Mouse (Mus musculus) hindbrain, embryonic 13.5 days (tissue): Measurements from ENCODE around the gene Dab2ip. TPM values are rescaled to one million over a fixed set of nuclear protein-coding genes. Genes with fewer than 3 reads are reported as not detected.

Source experiments
- ATAC-seq: fragments of 200-750 bp; cut with Nextera tagmentation; 2 replicates; pipeline ENCODE4 v1.8.0; 2017; ENCODE audit warnings: moderate TSS enrichment; ENCODE audit not compliant: low FRiP score
- H3K27ac ChIP-seq: fragments of 300-500 bp; sonication (generic); 2 replicates; pipeline ENCODE4 v1.5.1; 2015; ENCODE audit warnings: inconsistent platforms, mild to moderate bottlenecking, moderate library complexity
- H3K27me3 ChIP-seq: fragments of 300-500 bp; sonication (generic); 2 replicates; pipeline ENCODE4 v1.6.1; 2015; ENCODE audit warnings: mild to moderate bottlenecking, inconsistent platforms
- H3K36me3 ChIP-seq: fragments of 300-500 bp; sonication (generic); 2 replicates; pipeline ENCODE4 v1.6.1; 2015; ENCODE audit warnings: mild to moderate bottlenecking, inconsistent platforms
- H3K4me1 ChIP-seq: fragments of 300-500 bp; sonication (generic); replicated peaks from 2 replicates; pipeline ENCODE4 v1.6.1; 2015; ENCODE audit warnings: inconsistent platforms
- H3K4me2 ChIP-seq: fragments of 300-500 bp; sonication (generic); 2 replicates; pipeline ENCODE4 v1.6.1; 2015; ENCODE audit warnings: inconsistent platforms, mild to moderate bottlenecking, moderate library complexity
- H3K4me3 ChIP-seq: fragments of 300-500 bp; sonication (generic); 2 replicates; pipeline ENCODE4 v1.5.1; 2015; ENCODE audit warnings: mild to moderate bottlenecking, inconsistent platforms
- H3K9ac ChIP-seq: fragments of 300-500 bp; sonication (generic); 2 replicates; pipeline ENCODE4 v1.6.1; 2015; ENCODE audit warnings: mild to moderate bottlenecking, inconsistent platforms
- H3K9me3 ChIP-seq: fragments of 300-500 bp; sonication (generic); 2 replicates; pipeline ENCODE4 v1.6.1; 2016; ENCODE audit warnings: inconsistent platforms
- WGBS: fragments of 180-500 bp; shearing (Covaris S2); methylation state at CpG from one replicate; pipeline ENCODE4 v1.1.7; 2015; 5-methylcytosine and 5-hydroxymethylcytosine counted together
- polyA plus RNA-seq: library from polyadenylated mRNA; unstranded; fragments of >200 nt; fragmentation: Nextera tagmentation; extraction: Ambion mirVana; gene quantifications from 2 replicates; pipeline ENCODE4 v1.2.1, GENCODE M21; 2015

The Dab2ip gene
- polyA plus RNA-seq, 1 experiment from 2014 or later, result 38.8 TPM

DNA sequence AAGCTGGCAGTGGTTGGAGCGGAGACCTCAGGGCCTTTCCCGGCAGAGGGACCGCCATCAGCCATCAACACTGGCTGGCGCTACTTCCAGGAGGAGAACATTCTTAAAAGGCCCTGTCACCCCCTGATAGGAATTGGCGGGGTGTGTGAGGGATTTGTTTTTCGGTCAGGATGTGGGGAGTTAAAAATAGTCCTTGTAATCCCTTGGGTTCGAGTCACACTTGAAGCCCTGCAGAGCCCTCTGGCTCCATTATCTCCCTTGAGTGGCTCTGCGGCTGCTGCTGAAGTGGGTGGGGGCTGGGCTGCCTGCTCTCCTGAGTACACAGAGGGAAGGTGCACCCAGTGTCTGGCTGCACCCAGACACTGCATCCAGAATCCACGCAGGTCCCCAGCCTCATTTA lies 30.3 kb downstream of the Dab2ip start:
- peaks cover 57% of the 10 kb centered on the region for H3K27me3 ChIP-seq
- no peaks in the 10 kb centered on the region for H3K9me3 ChIP-seq
- 38% methylated on average over 9 of the region's 9 CpGs for WGBS
- ATAC-seq, result no peak
- H3K27ac ChIP-seq, result no peak overlapping the region
- H3K36me3 ChIP-seq, result no peaks in the 10 kb centered on the region
- H3K9ac ChIP-seq, result peak overlapping the region; percentile 19; the same call in 1 of the 2 replicates
- H3K4me2 ChIP-seq, result no peak overlapping the region
- peaks cover 30% of the 10 kb centered on the region for H3K4me1 ChIP-seq
- H3K4me3 ChIP-seq, result no peak overlapping the region

DNA sequence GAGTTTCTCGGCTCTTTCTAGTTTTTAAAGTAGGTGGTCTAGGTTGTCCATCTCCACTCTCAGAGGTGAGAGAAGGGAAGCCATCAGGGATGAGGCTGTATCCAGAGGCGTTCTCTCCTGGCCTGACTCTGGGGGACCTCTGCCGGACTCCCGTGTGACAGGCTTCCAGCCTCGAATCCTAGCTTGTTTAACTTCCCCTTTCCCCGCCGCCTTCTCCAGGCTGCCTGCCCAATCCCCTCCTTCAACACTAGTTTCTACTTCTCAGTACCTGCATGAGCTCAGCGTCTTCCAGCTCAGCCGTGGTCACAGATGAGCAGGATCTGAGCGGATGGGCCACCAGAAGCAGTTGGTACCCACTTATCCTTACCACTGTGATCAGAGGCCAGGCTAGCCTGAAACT lies 31.3 kb downstream of the Dab2ip start:
- Histone ChIP-seq H3K4me3 (no peak overlapping the region), H3K27me3 (peaks cover 47% of the 10 kb centered on the region), H3K4me2 (no peak overlapping the region), H3K9me3 (no peaks in the 10 kb centered on the region), H3K4me1 (peaks cover 30% of the 10 kb centered on the region), H3K36me3 (no peaks in the 10 kb centered on the region), H3K27ac (no peak overlapping the region), H3K9ac (no peak overlapping the region)
- no peak for ATAC-seq
- WGBS, result 71% methylated on average over 10 of the region's 10 CpGs

DNA sequence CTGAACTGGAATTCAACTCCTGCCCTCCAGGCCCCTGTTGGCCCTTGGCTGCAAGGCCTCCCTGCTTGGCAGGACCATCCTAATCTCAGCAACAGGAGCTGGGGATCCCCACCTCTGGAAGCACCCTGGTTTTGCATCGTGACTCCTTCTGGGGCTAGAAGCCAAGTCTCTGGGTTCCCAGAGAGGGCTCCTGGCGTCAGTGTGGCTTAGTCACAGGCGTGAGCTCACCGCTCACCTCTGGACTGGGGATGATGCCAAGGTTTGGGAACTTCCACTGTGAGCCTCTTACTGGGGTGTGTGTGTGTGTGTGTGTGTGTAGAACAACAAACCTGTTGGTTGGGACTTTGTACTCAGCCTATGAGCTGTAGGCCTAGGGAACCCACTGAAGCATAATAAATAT lies 31.7 kb downstream of the Dab2ip start:
- ATAC-seq, result no peak
- WGBS, result 88% methylated on average over 4 of the region's 4 CpGs

DNA sequence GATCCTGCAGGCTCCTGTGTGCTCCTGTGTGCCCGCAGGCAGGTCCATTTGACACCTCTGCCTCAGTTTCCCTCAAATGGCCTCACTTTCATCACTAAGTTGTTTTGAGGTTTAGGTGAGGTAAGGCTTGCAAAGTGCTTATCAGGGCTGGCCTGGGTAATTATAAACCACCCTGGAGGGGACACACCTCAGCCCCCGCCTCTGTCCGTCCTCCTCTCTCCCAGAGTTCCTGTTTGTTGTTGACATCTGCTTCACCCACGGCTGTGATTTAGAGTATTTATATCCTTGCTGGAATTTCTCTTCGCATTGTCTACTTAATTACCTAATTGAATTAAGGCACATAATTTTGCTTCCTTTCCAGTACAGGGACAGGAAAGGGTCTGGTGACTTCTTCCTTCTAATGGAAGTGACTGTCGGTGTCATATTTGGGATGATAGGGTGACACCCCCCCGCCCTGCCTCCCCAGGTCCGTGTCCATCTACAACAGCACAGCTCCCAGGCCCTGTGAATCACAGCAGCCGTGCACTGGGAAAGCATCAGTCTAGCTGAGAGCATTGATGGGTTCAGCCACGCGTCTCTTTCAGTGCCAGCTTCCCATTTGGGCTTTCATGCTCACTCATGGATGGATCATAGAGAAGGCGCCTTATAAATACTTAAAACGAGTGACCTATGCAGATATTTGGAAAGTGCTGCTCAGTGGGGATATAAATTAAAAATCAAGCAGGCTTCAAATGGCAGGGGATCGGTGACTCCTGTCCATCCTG lies 34.1 kb downstream of the Dab2ip start:
- H3K27ac ChIP-seq, result no peak overlapping the region
- no peaks in the 10 kb centered on the region for H3K36me3 ChIP-seq
- no peak overlapping the region for H3K9ac ChIP-seq
- peaks cover 33% of the 10 kb centered on the region for H3K27me3 ChIP-seq
- H3K4me2 ChIP-seq, result no peak overlapping the region
- H3K4me1 ChIP-seq, result peaks cover 32% of the 10 kb centered on the region
- no peaks in the 10 kb centered on the region for H3K9me3 ChIP-seq
- WGBS, result 71% methylated on average over 14 of the region's 14 CpGs
- H3K4me3 ChIP-seq, result no peak overlapping the region
- no peak for ATAC-seq

More for the DNA sequence above, 31.7 kb downstream of the Dab2ip start:
- Histone ChIP-seq H3K4me1 (peaks cover 30% of the 10 kb centered on the region), H3K27ac (no peak overlapping the region), H3K9ac (no peak overlapping the region), H3K36me3 (no peaks in the 10 kb centered on the region), H3K4me3 (no peak overlapping the region), H3K27me3 (peaks cover 43% of the 10 kb centered on the region), H3K4me2 (no peak overlapping the region), H3K9me3 (no peaks in the 10 kb centered on the region)

DNA sequence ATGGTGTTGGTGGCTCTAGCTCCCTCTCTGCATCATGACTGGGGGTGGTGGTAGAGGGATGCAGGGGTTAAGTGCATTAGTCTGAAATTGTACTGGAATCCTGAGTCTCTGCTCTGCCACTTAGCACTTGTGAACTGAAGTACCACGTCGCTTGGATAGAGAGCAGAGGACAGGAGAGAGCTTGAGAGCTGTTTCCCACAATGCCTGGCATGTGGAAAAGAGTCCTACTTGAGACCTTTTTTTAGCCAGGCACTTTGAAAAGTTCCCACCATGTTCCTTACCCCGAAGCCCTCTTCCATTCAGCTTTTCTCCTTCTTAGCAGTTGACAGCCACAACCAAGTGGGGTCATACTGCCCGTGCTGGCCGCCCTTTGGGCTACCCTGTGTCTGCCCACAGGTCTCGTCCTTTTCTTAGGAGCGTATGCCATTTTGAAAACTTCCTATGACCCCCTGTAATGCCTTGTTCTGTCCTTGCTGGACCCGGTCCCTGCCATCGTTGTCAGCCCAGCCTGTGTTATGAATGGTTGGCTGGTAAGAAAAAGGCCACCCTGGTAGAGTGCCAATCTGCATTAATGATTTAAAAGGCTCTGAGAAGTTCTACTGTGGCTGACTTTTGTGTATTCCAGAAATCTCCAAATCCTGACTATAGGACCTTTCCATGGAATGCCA lies 34.8 kb downstream of the Dab2ip start:
- Histone ChIP-seq H3K27ac (no peak overlapping the region), H3K4me2 (no peak overlapping the region), H3K36me3 (no peaks in the 10 kb centered on the region), H3K4me1 (peaks cover 25% of the 10 kb centered on the region), H3K27me3 (peaks cover 28% of the 10 kb centered on the region), H3K9me3 (no peaks in the 10 kb centered on the region), H3K9ac (no peak overlapping the region), H3K4me3 (no peak overlapping the region)
- WGBS, result 62% methylated on average over 9 of the region's 9 CpGs
- ATAC-seq, result no peak

DNA sequence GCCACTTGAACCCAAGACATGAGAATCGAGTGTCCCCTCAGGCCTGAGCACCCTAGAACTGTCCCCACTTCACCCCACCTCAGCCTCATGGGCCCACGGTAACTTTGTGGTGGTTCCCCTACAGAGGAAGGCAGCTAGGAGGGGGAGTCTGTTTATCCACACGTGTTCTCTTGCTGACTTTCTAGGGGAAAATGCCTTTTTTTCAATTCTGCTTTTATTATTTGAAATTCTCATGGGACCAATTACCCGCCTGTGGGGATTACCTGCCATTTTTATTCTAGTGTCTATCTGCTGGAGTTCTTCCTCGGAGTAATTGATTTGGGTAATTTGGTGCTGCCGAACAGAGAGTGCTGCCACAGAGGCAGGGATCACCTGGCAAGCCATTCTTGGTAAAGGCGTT lies 35.8 kb downstream of the Dab2ip start:
- peaks cover 25% of the 10 kb centered on the region for H3K27me3 ChIP-seq
- no peak overlapping the region for H3K27ac ChIP-seq
- no peak overlapping the region for H3K4me2 ChIP-seq
- no peak overlapping the region for H3K9ac ChIP-seq
- H3K4me1 ChIP-seq, result peaks cover 20% of the 10 kb centered on the region
- H3K4me3 ChIP-seq, result no peak overlapping the region
- WGBS, result 75% methylated on average over 7 of the region's 7 CpGs
- ATAC-seq, result no peak
- no peaks in the 10 kb centered on the region for H3K36me3 ChIP-seq
- no peaks in the 10 kb centered on the region for H3K9me3 ChIP-seq

DNA sequence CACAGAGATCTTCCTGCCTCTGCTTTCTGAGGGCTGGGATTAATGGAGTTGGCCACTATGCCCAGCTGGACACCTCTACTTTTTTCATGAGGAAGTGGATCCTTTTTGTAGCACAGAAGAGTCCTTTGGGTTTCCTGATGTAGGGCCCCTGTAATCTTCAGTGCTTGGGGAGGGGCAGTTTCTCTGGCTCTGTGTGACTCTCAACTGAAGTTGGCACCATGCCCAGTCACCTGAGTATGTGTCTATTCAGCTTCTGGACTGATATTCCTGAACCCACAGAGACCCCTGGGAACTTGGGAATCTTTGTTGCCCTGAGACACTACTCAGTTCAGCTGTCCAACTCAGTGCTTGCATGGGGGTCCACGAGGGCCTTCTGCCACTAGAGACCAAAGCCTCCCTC lies 37.0 kb downstream of the Dab2ip start:
- H3K27me3 ChIP-seq, result peaks cover 16% of the 10 kb centered on the region
- peaks cover 19% of the 10 kb centered on the region for H3K4me1 ChIP-seq
- H3K9me3 ChIP-seq, result no peaks in the 10 kb centered on the region
- 80% methylated on average over 1 of the region's 1 CpGs for WGBS
- ATAC-seq, result no peak
- H3K4me3 ChIP-seq, result no peak overlapping the region
- no peak overlapping the region for H3K9ac ChIP-seq
- H3K27ac ChIP-seq, result no peak overlapping the region
- H3K36me3 ChIP-seq, result no peaks in the 10 kb centered on the region
- no peak overlapping the region for H3K4me2 ChIP-seq

DNA sequence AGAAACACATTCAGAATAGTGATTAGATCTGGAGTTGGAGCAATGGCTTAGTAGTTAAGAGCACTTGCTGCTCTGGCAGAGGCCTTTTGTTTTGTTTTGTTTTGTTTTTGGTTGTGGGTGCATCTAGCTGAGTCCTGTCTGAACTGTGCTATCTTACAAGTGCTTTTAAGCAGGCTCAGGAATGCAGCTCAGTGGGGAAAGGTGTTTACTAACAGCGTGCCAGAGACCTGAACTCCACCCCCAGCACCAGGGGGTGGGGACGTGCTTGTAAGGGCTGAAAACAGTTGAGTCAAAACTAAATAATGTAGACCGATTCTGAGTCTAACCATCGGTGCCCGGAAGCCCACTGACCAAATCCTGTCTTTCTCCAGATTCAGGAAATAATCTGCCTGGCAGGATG lies 37.7 kb downstream of the Dab2ip start:
- no peak for ATAC-seq
- Histone ChIP-seq H3K4me2 (no peak overlapping the region), H3K9ac (no peak overlapping the region), H3K36me3 (no peaks in the 10 kb centered on the region), H3K27ac (no peak overlapping the region), H3K9me3 (no peaks in the 10 kb centered on the region), H3K4me3 (no peak overlapping the region), H3K4me1 (peaks cover 19% of the 10 kb centered on the region), H3K27me3 (peaks cover 9% of the 10 kb centered on the region; the same call in 1 of the 2 replicates)
- 53% methylated on average over 5 of the region's 5 CpGs for WGBS

DNA sequence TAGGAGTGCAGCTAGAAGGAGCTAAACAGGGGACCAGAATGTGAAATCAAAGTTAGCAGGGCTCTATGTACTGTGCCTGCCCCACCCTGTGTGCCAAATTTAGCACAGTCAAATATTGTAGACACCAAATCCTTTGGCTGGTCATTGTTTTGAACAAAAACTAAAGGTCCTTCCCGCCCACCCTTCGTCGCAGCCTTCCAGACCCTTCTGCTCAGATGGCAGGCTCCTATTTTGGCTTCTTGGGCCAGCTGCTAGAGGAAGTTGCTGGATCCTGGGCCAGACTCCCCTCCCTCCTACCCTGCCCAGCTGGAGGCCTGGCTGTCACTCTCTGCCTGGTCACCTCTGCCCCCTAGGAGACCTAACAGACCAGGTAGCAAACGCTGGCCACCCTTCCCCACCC lies 38.7 kb downstream of the Dab2ip start:
- H3K4me3 ChIP-seq, result no peak overlapping the region
- H3K4me2 ChIP-seq, result no peak overlapping the region
- ATAC-seq, result no peak
- H3K27ac ChIP-seq, result no peak overlapping the region
- 65% methylated on average over 4 of the region's 4 CpGs for WGBS
- no peaks in the 10 kb centered on the region for H3K36me3 ChIP-seq
- H3K9ac ChIP-seq, result no peak overlapping the region
- H3K9me3 ChIP-seq, result no peaks in the 10 kb centered on the region
- H3K27me3 ChIP-seq, result 0 out of 2 replicates have a peak, but pooled peaks cover 4% of the 10 kb centered on the region
- H3K4me1 ChIP-seq, result peaks cover 19% of the 10 kb centered on the region

DNA sequence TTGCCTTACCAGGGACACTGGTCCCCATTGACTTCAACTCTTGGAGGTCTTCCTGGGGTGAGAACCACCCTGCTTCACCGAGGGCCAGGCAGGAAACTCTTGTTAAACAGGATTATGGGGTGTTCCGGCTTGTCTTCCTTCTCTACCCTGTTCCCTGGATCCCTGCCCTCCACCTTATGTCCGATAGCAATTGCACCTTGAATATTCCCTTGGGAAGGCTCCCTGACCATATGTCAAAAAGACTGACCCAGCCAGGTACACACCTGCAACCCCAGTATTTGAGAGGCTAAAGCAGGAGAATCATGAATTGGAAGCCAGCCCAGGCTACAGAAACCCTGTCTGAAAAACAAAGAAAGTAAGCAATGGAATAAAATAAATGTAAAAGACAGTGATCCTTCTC lies 40.8 kb downstream of the Dab2ip start:
- H3K9me3 ChIP-seq, result no peaks in the 10 kb centered on the region
- 0 out of 2 replicates have a peak, but pooled peaks cover 10% of the 10 kb centered on the region for H3K27me3 ChIP-seq
- no peaks in the 10 kb centered on the region for H3K36me3 ChIP-seq
- ATAC-seq, result no peak
- H3K4me3 ChIP-seq, result no peak overlapping the region
- H3K4me2 ChIP-seq, result no peak overlapping the region
- H3K9ac ChIP-seq, result no peak overlapping the region
- H3K27ac ChIP-seq, result no peak overlapping the region
- H3K4me1 ChIP-seq, result peaks cover 11% of the 10 kb centered on the region
- 80% methylated on average over 3 of the region's 3 CpGs for WGBS

DNA sequence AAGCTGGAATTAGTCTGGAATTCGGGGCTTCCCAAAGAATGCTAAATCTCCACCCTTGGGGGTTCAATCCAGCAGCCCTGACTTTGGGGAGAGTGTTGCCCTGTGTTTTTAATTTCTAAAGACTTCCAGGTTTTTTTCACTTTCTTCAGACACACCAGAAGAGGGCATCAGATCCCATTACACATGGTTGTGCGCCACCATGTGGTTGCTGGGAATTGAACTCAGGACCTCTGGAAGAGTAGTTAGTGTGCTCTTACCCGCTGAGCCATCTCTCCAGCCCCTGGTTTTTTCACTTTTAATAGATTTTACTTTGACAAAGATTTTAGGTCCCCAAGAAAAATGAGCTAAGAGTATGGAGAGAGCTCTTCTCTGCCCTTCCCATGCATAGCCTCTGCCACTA lies 43.6 kb downstream of the Dab2ip start:
- H3K27ac ChIP-seq, result no peak overlapping the region
- H3K9me3 ChIP-seq, result no peaks in the 10 kb centered on the region
- peaks cover 20% of the 10 kb centered on the region for H3K4me1 ChIP-seq
- no peak overlapping the region for H3K4me3 ChIP-seq
- H3K4me2 ChIP-seq, result no peak overlapping the region
- no peaks in the 10 kb centered on the region for H3K36me3 ChIP-seq
- WGBS, result 79% methylated on average over 3 of the region's 3 CpGs
- H3K27me3 ChIP-seq, result 0 out of 2 replicates have a peak, but pooled peaks cover 15% of the 10 kb centered on the region
- no peak for ATAC-seq
- H3K9ac ChIP-seq, result no peak overlapping the region

DNA sequence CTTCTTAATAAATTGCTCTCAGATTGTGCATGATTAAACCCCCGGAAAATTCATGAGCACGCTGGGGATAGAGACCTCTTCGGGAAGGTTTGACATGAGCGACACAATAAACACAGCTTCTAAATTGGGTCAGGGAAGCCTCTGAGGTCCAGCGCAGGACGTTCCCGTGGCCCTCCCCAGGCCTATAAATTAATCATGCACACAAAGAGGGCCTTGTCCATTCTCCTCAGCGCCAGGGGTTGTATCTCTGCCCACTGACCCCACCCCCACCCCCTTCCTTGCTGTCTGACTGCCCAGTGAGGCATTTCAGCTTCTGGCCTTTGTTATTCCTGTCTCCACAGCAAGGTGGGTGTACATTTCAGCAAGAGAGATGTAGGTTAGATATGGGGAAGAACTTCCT lies 49.4 kb downstream of the Dab2ip start:
- 6% methylated on average over 8 of the region's 8 CpGs for WGBS
- Histone ChIP-seq H3K4me1 (peaks cover 58% of the 10 kb centered on the region), H3K36me3 (no peaks in the 10 kb centered on the region), H3K4me2 (no peak overlapping the region), H3K27me3 (peaks cover 25% of the 10 kb centered on the region; the same call in 1 of the 2 replicates), H3K9me3 (no peaks in the 10 kb centered on the region), H3K4me3 (no peak overlapping the region), H3K27ac (no peak overlapping the region), H3K9ac (peak overlapping the region; percentile 13; the same call in 1 of the 2 replicates)
- no peak for ATAC-seq

DNA sequence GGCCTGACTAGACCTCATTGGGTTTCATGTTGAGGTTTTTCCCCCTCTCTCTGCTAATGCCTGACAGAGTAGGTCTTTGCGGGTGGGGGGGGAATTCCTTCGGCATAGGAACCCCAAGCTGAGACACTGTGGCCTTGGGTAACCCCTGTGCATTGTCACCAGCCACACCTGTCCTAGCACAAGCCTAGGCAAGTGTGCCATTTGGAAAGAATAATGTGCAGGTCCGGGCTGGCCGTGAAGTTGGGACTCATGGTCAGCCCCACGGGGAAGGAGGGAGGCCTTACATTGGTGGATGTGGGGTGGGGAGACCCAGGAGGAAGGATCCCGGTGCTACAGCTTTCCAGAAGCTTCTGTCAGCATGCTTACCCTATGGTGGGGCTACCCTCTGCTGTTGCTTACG lies 50.8 kb downstream of the Dab2ip start:
- 88% methylated on average over 7 of the region's 7 CpGs for WGBS

More for the DNA sequence above, 50.8 kb downstream of the Dab2ip start:
- Histone ChIP-seq H3K36me3 (no peaks in the 10 kb centered on the region), H3K27ac (no peak overlapping the region), H3K9ac (no peak overlapping the region), H3K27me3 (peaks cover 18% of the 10 kb centered on the region; the same call in 1 of the 2 replicates), H3K9me3 (no peaks in the 10 kb centered on the region), H3K4me1 (peaks cover 60% of the 10 kb centered on the region), H3K4me2 (no peak overlapping the region), H3K4me3 (no peak overlapping the region)
- no peak for ATAC-seq
